Mouse (Mus musculus) telencephalon, adult 2 months (tissue): ENCODE measurements around the gene Ctnnd2.

ENCODE experiments used
- DNase-seq: peaks from one replicate; pipeline ENCODE4 v3.0.0-alpha.2; 2011; ENCODE audit warnings: low read depth, low spot score

Gene Ctnnd2

GRCm38 (mm10) chr15:30512467-30512866 lies 340.1 kb downstream of the Ctnnd2 start:
- DNase-seq = no peak

GRCm38 (mm10) chr15:30513122-30513521 lies 340.7 kb downstream of the Ctnnd2 start:
- DNase-seq = no peak

GRCm38 (mm10) chr15:30515425-30515824 lies 343.0 kb downstream of the Ctnnd2 start:
- DNase-seq = no peak

GRCm38 (mm10) chr15:30541459-30541858 lies 369.1 kb downstream of the Ctnnd2 start:
- no peak for DNase-seq

- DNase-seq = peak; percentile 44
These were observed 375.9 kb downstream of the Ctnnd2 start for GRCm38 (mm10) chr15:30548263-30548662.

GRCm38 (mm10) chr15:30550956-30551355 lies 378.6 kb downstream of the Ctnnd2 start:
- DNase-seq = no peak

GRCm38 (mm10) chr15:30553910-30554406 lies 381.6 kb downstream of the Ctnnd2 start:
- no peak for DNase-seq

- no peak for DNase-seq
These were observed 383.4 kb downstream of the Ctnnd2 start for GRCm38 (mm10) chr15:30555787-30556186.

GRCm38 (mm10) chr15:30562375-30562774 lies 390.0 kb downstream of the Ctnnd2 start:
- no peak for DNase-seq

- no peak for DNase-seq
These were observed 392.2 kb downstream of the Ctnnd2 start for GRCm38 (mm10) chr15:30564594-30564993.

- peak; percentile 75 for DNase-seq
These were observed 397.9 kb downstream of the Ctnnd2 start for GRCm38 (mm10) chr15:30570254-30570800.

GRCm38 (mm10) chr15:30587446-30587845 lies 415.1 kb downstream of the Ctnnd2 start:
- DNase-seq = no peak

- no peak for DNase-seq
These were observed 418.5 kb downstream of the Ctnnd2 start for GRCm38 (mm10) chr15:30590865-30591264.

GRCm38 (mm10) chr15:30595507-30595906 lies 423.1 kb downstream of the Ctnnd2 start:
- no peak for DNase-seq

GRCm38 (mm10) chr15:30610613-30611012 lies 438.2 kb downstream of the Ctnnd2 start:
- peak; percentile 38 for DNase-seq

- no peak for DNase-seq
These were observed 443.1 kb downstream of the Ctnnd2 start for GRCm38 (mm10) chr15:30615451-30615850.

GRCm38 (mm10) chr15:30616861-30617260 lies 444.5 kb downstream of the Ctnnd2 start:
- no peak for DNase-seq

- DNase-seq = no peak
These were observed 445.5 kb downstream of the Ctnnd2 start for GRCm38 (mm10) chr15:30617932-30618331.

GRCm38 (mm10) chr15:30628524-30628923 lies 456.1 kb downstream of the Ctnnd2 start:
- DNase-seq = no peak

- no peak for DNase-seq
These were observed 459.8 kb downstream of the Ctnnd2 start for GRCm38 (mm10) chr15:30632113-30632735.

- no peak for DNase-seq
These were observed 461.5 kb downstream of the Ctnnd2 start for GRCm38 (mm10) chr15:30633917-30634316.

- no peak for DNase-seq
These were observed 462.1 kb downstream of the Ctnnd2 start for GRCm38 (mm10) chr15:30634522-30634921.

- DNase-seq = no peak
These were observed 468.3 kb downstream of the Ctnnd2 start for GRCm38 (mm10) chr15:30640651-30641050.
